8 mouse cellular contexts compared by ENCODE assay signal in genomic region chr11:88049732-88050131, GRCm38 (mm10). TPM values are rescaled to one million over a fixed set of nuclear protein-coding genes. Genes with fewer than 3 reads are reported as not detected.
DNase-seq lines count a peak whose midpoint lies in the region; ATAC-seq and TF ChIP-seq lines count a peak whose summit lies in the region.

No protein-coding gene starts in this region.

- no peaks in the 10 kb centered on the region for H3K27me3 ChIP-seq in CH12.LX (replicated peaks)
- H3K27me3 ChIP-seq in hindbrain, embryonic 10.5 days (ENCODE audit: insufficient read depth, poor library complexity, severe bottlenecking), result no peaks in the 10 kb centered on the region
- no peaks in the 10 kb centered on the region for H3K27me3 ChIP-seq in liver, postnatal 0 days (ENCODE audit: insufficient read depth, low read length)

- no peak for TF ChIP-seq POLR2A in CH12.LX (IDR thresholded peaks at IDR 0.05; ENCODE audit: low read depth, low read length)

- peak overlapping the region; percentile 93 for H3K4me3 ChIP-seq in gastrocnemius, adult 2 months
- peak overlapping the region; percentile 77 to 100 (median 88) for H3K4me3 ChIP-seq in CH12.LX (replicated peaks in 1 of 3; ENCODE audit: low read depth in 2 of 3, low read length in 2 of 3, poor library complexity in 1 of 3)
- peak overlapping the region; percentile 99 for H3K4me3 ChIP-seq in hindbrain, embryonic 10.5 days
- peak overlapping the region; percentile 99 for H3K4me3 ChIP-seq in liver, postnatal 0 days (ENCODE audit: low read depth, low read length)

- H3K4me1 ChIP-seq in CH12.LX (ENCODE audit: control insufficient read depth in 1 of 2, insufficient read depth in 2 of 2), result peaks cover 2 to 55% of the 10 kb centered on the region in 2 experiments; a peak in 3 of 4 replicates
- H3K4me1 ChIP-seq in hindbrain, embryonic 10.5 days (replicated peaks), result peaks cover 39% of the 10 kb centered on the region
- H3K4me1 ChIP-seq in liver, postnatal 0 days (ENCODE audit: insufficient read depth), result peaks cover 18% of the 10 kb centered on the region

- H3K27ac ChIP-seq in gastrocnemius, adult 2 months, result no peak overlapping the region
- H3K27ac ChIP-seq in CH12.LX (ENCODE audit: insufficient read depth, low read depth), result no peak overlapping the region
- no peak overlapping the region for H3K27ac ChIP-seq in hindbrain, embryonic 10.5 days
- 0 out of 2 replicates have a peak overlapping the region, but pooled peaks have one; percentile 99 for H3K27ac ChIP-seq in liver, postnatal 0 days (ENCODE audit: low read depth)

- intact Hi-C loops in gastrocnemius, adult 2 months (cut with DNase I), result loop anchor here (2.0 to 10.0 kb wide), 3 partner anchors 63 to 775 kb away; partner anchors contain the start of gene Dynll2
- intact Hi-C loops in gastrocnemius, postnatal 14 days (cut with DNase I; ENCODE audit: low total_unique reads), result loop anchor here (5.0 to 10.0 kb wide), 2 partner anchors 62 to 775 kb away; partner anchors contain the start of gene Dynll2

- no peak for TF ChIP-seq EP300 in CH12.LX (IDR thresholded peaks at IDR 0.05; ENCODE audit: low read length)
- no peak for TF ChIP-seq EP300 in liver, postnatal 0 days (IDR thresholded peaks at IDR 0.05; ENCODE audit: low read depth)

- TF ChIP-seq RAD21 in CH12.LX (IDR thresholded peaks at IDR 0.05; ENCODE audit: low read depth, low read length), result no peak

- dilution Hi-C loops in CH12.LX (cut with MboI; ENCODE audit: extremely low pct_ligation_motif_present, extremely low pct_unique_long_range_greater_than_20kb, low sequenced_read_pairs), result loop anchor here (25.0 kb wide), 1 partner anchor 138 kb away; no protein-coding TSS in a partner anchor

- H3K9me3 ChIP-seq in CH12.LX (replicated peaks; ENCODE audit: low read length), result no peaks in the 10 kb centered on the region
- H3K9me3 ChIP-seq in hindbrain, embryonic 10.5 days, result no peaks in the 10 kb centered on the region
- H3K9me3 ChIP-seq in liver, postnatal 0 days (ENCODE audit: low read length), result no peaks in the 10 kb centered on the region

- TF ChIP-seq CTCF in gastrocnemius, adult 2 months (IDR thresholded peaks at IDR 0.05), result no peak
- no peak for TF ChIP-seq CTCF in CH12.LX (conservative IDR thresholded peaks at IDR 0.05 in 1 of 2, IDR thresholded peaks at IDR 0.05 in 1 of 2; ENCODE audit: low read depth in 2 of 2, low read length in 2 of 2)
- no peak for TF ChIP-seq CTCF in liver, postnatal 0 days (IDR thresholded peaks at IDR 0.05; ENCODE audit: low read depth)

- DNase-seq in gastrocnemius, adult 2 months, result no peak
- no peak for DNase-seq in gastrocnemius, postnatal 14 days
- no peak for DNase-seq in CH12.LX (ENCODE audit: extremely low read depth)
- DNase-seq in hindbrain, embryonic 10.5 days (ENCODE audit: low spot score), result no peak
- no peak for DNase-seq in liver, postnatal 0 days
- no peak for DNase-seq in right cerebral cortex, postnatal 10 days (ENCODE audit: low spot score in 2 of 2)
- DNase-seq in spleen, postnatal 14 days (ENCODE audit: low spot score in 2 of 2), result no peak
- DNase-seq in right cerebral cortex, adult 2 months (ENCODE audit: low spot score in 2 of 2), result no peak

- peaks cover 56% of the 10 kb centered on the region for H3K79me2 ChIP-seq in CH12.LX (replicated peaks; ENCODE audit: control insufficient read depth, extremely low read depth, insufficient read depth, poor library complexity, severe bottlenecking)

- peak overlapping the region; percentile 99; the same call in 1 of the 2 replicates for H3K9ac ChIP-seq in CH12.LX (ENCODE audit: insufficient read depth, low read depth)
- peak overlapping the region; percentile 98 for H3K9ac ChIP-seq in liver, postnatal 0 days (replicated peaks)

- H3K36me3 ChIP-seq in CH12.LX (replicated peaks in 1 of 2; ENCODE audit: control insufficient read depth in 1 of 2, insufficient read depth in 1 of 2, low read length in 1 of 2), result peaks cover 26 to 57% of the 10 kb centered on the region in 2 experiments
- peaks cover 59% of the 10 kb centered on the region for H3K36me3 ChIP-seq in hindbrain, embryonic 10.5 days
- H3K36me3 ChIP-seq in liver, postnatal 0 days (replicated peaks; ENCODE audit: insufficient read depth, low read length), result peaks cover 32% of the 10 kb centered on the region

- in situ Hi-C loops in CH12.LX (cut with MboI; ENCODE audit: low pct_ligation_motif_present, low pct_unique_long_range_greater_than_20kb, low sequenced_read_pairs), result loop anchor here (5.0 kb wide), 1 partner anchor 62 kb away; the partner anchor contains the start of gene Dynll2

- H3K4me2 ChIP-seq in CH12.LX (ENCODE audit: insufficient read depth, low read depth, poor library complexity, severe bottlenecking), result peak overlapping the region; percentile 76; the same call in 1 of the 2 replicates
- H3K4me2 ChIP-seq in liver, postnatal 0 days (ENCODE audit: low read depth, low read length), result peak overlapping the region; percentile 68

- no peak for ATAC-seq in liver, postnatal 0 days

TF ChIP-seq in CH12.LX, 34 proteins besides CTCF, POLR2A, EP300 and RAD21:
- no peak for TF ChIP-seq JUN (IDR thresholded peaks at IDR 0.05; ENCODE audit: insufficient read depth, low read depth, low read length)
- TF ChIP-seq HCFC1 (IDR thresholded peaks at IDR 0.05; ENCODE audit: low read depth, low read length), result no peak
- no peak for TF ChIP-seq USF1 (IDR thresholded peaks at IDR 0.05; ENCODE audit: low read depth, low read length)
- TF ChIP-seq ZKSCAN1 (IDR thresholded peaks at IDR 0.05; ENCODE audit: borderline replicate concordance, low read depth, low read length), result no peak
- TF ChIP-seq ZMIZ1 (IDR thresholded peaks at IDR 0.05; ENCODE audit: low read depth, low read length), result no peak
- no peak for TF ChIP-seq ELF1 (IDR thresholded peaks at IDR 0.05; ENCODE audit: low read depth, low read length)
- no peak for TF ChIP-seq MAFK (IDR thresholded peaks at IDR 0.05; ENCODE audit: insufficient replicate concordance, low read length)
- TF ChIP-seq NRF1 (IDR thresholded peaks at IDR 0.05; ENCODE audit: low read depth, low read length), result no peak
- TF ChIP-seq BHLHE40 (IDR thresholded peaks at IDR 0.05; ENCODE audit: low read depth, low read length), result no peak

RNA-seq across cellular contexts. Expression of gene Srsf1, which starts 2.6 kb away (rescaled TPM):
- total RNA-seq in gastrocnemius, adult 2 months (2021), result 10 to 100 TPM; 67.5 to 85.8 TPM
- 10 to 100 TPM; 58.0 to 76.3 TPM for total RNA-seq in gastrocnemius, postnatal 14 days (2021)
- 416 and 617 TPM in 2 replicates for total RNA-seq in CH12.LX (2012; rRNA removed)
- total RNA-seq in CH12.LX (2014; rRNA removed), result 812 and 852 TPM in 2 replicates
- polyA plus RNA-seq in CH12.LX (2012; ENCODE audit: insufficient read length, low read depth), result 705 and 730 TPM in 2 replicates
- 337 and 377 TPM in 2 replicates for polyA plus RNA-seq in hindbrain, embryonic 10.5 days (2016; fragmentation: Nextera tagmentation; extraction: Ambion mirVana)
- 54.8 and 58.6 TPM in 2 replicates for polyA plus RNA-seq in liver, postnatal 0 days (2015; fragmentation: Nextera tagmentation; extraction: Ambion mirVana)

RNA-seq across cellular contexts. Expression of gene Vezf1, which starts 18.3 kb away (rescaled TPM):
- 10 to 100 TPM; 76.5 to 87.2 TPM for total RNA-seq in gastrocnemius, adult 2 months (2021)
- 10 to 100 TPM; 39.2 to 43.5 TPM for total RNA-seq in gastrocnemius, postnatal 14 days (2021)
- total RNA-seq in CH12.LX (2012; rRNA removed), result 5.6 and 7.4 TPM in 2 replicates
- total RNA-seq in CH12.LX (2014; rRNA removed), result 8.3 and 9.8 TPM in 2 replicates
- polyA plus RNA-seq in CH12.LX (2012; ENCODE audit: insufficient read length, low read depth), result 10.1 and 11.4 TPM in 2 replicates
- polyA plus RNA-seq in hindbrain, embryonic 10.5 days (2016; fragmentation: Nextera tagmentation; extraction: Ambion mirVana), result 64.7 and 64.8 TPM in 2 replicates
- 6.3 TPM in 2 replicates for polyA plus RNA-seq in liver, postnatal 0 days (2015; fragmentation: Nextera tagmentation; extraction: Ambion mirVana)

RNA-seq across cellular contexts. Expression of gene Cuedc1, which starts 48.1 kb away (rescaled TPM):
- 100 to 1,000 TPM; 101 to 127 TPM for total RNA-seq in gastrocnemius, adult 2 months (2021)
- 10 to 100 TPM; 48.5 to 50.0 TPM for total RNA-seq in gastrocnemius, postnatal 14 days (2021)
- total RNA-seq in CH12.LX (2012; rRNA removed), result 0.34 and 0.47 TPM in 2 replicates
- 0.18 and 0.20 TPM in 2 replicates for total RNA-seq in CH12.LX (2014; rRNA removed)
- polyA plus RNA-seq in CH12.LX (2012; ENCODE audit: insufficient read length, low read depth), result 0.51 and 0.76 TPM in 2 replicates
- 20.5 and 27.1 TPM in 2 replicates for polyA plus RNA-seq in hindbrain, embryonic 10.5 days (2016; fragmentation: Nextera tagmentation; extraction: Ambion mirVana)
- polyA plus RNA-seq in liver, postnatal 0 days (2015; fragmentation: Nextera tagmentation; extraction: Ambion mirVana), result 1.2 and 1.6 TPM in 2 replicates

Comparison
In these comparisons a context has a peak if more than half of its experiments do, and no peak if none do; other contexts are left out.
1. RNA of gene Srsf1, which starts 2.6 kb away (total RNA-seq): 416 to 852 TPM in CH12.LX; 67.5 to 85.8 TPM in gastrocnemius, adult 2 months and 58.0 to 76.3 TPM in gastrocnemius, postnatal 14 days; every median in the first group is over 4 times any median in the second.
2. RNA of gene Cuedc1, which starts 48.1 kb away (total RNA-seq): 101 to 127 TPM in gastrocnemius, adult 2 months and 48.5 to 50.0 TPM in gastrocnemius, postnatal 14 days; 0.18 to 0.47 TPM in CH12.LX; every median in the first group is over 10 times any median in the second.
3. Peak in every context shown above with its lines, with median percentiles within 50 percentile points of each other: H3K4me3 ChIP-seq.